Mouse (Mus musculus) adrenal gland, adult 8-10 months (tissue): Measurements from ENCODE around the gene Pdk2. TPM values are rescaled to one million over a fixed set of nuclear protein-coding genes. Genes with fewer than 3 reads are reported as not detected.

Experiments used
- DNase-seq: peaks from one replicate; pipeline ENCODE4 v3.0.0; 2022
- total RNA-seq, 4 experiments: library from RNA; stranded (reverse); gene quantifications; 2 replicates each; pipeline ENCODE4 v1.2.4; 2022

Pdk2 gene
- total RNA-seq, 4 experiments from 2014 or later = 60.9 to 90.5 (median 76.0) TPM

- no peak for DNase-seq
Measured at GRCm38 (mm10) chr11:95001584-95002347, 39.4 kb downstream of the Pdk2 start.

- peak; percentile 84 for DNase-seq
Measured at GRCm38 (mm10) chr11:95001058-95001457, 40.1 kb downstream of the Pdk2 start.

GRCm38 (mm10) chr11:95000548-95000947 lies 40.6 kb downstream of the Pdk2 start:
- DNase-seq = no peak

- no peak for DNase-seq
Measured at GRCm38 (mm10) chr11:95000128-95000527, 41.0 kb downstream of the Pdk2 start.

- peak; percentile 11 for DNase-seq
Measured at GRCm38 (mm10) chr11:94998041-94998531, 43.1 kb downstream of the Pdk2 start.

- DNase-seq = peak; percentile 11
Measured at GRCm38 (mm10) chr11:94997596-94997995, 43.6 kb downstream of the Pdk2 start.

- DNase-seq = no peak
Measured at GRCm38 (mm10) chr11:94996984-94997383, 44.2 kb downstream of the Pdk2 start.

GRCm38 (mm10) chr11:94996101-94996500 lies 45.1 kb downstream of the Pdk2 start:
- no peak for DNase-seq

- peak; percentile 13 for DNase-seq
Measured at GRCm38 (mm10) chr11:94994947-94995772, 46.0 kb downstream of the Pdk2 start.

- peak; percentile 26 for DNase-seq
Measured at GRCm38 (mm10) chr11:94994208-94994814, 46.8 kb downstream of the Pdk2 start.

GRCm38 (mm10) chr11:94992754-94993606 lies 48.2 kb downstream of the Pdk2 start:
- peak; percentile 58 for DNase-seq

- DNase-seq = peak; percentile 47
Measured at GRCm38 (mm10) chr11:94992480-94992753, 48.7 kb downstream of the Pdk2 start.

- DNase-seq = peak; percentile 35
Measured at GRCm38 (mm10) chr11:94991641-94992479, 49.3 kb downstream of the Pdk2 start.

GRCm38 (mm10) chr11:94990749-94991577 lies 50.2 kb downstream of the Pdk2 start, which contains the start of gene Ppp1r9b:
Gene Ppp1r9b (plus strand): TSS chr11:94991035.
- DNase-seq = peak; percentile 93

- no peak for DNase-seq
Measured at GRCm38 (mm10) chr11:94990102-94990748, 50.9 kb downstream of the Pdk2 start.

- DNase-seq = peak; percentile 71
Measured at GRCm38 (mm10) chr11:94989562-94990017, 51.6 kb downstream of the Pdk2 start.

- peak; percentile 29 for DNase-seq
Measured at GRCm38 (mm10) chr11:94988780-94989561, 52.2 kb downstream of the Pdk2 start.

- DNase-seq = peak; percentile 26
Measured at GRCm38 (mm10) chr11:94987851-94988250, 53.3 kb downstream of the Pdk2 start.

GRCm38 (mm10) chr11:94987341-94987740 lies 53.8 kb downstream of the Pdk2 start:
- peak; percentile 47 for DNase-seq
